Mouse (Mus musculus) right cerebral cortex, postnatal 10 days (tissue): ENCODE data around the gene H2-DMa.
"Not testable (repeated sequence)": the region's sequence is repeated elsewhere in the genome, so short reads cannot be mapped to it uniquely, and the experiment has no call there.

ENCODE experiments used
- DNase-seq, 2 experiments: peaks; one replicate each; pipeline ENCODE4 v3.0.0; 2021; ENCODE audit warnings: low spot score in 2 of 2

Gene H2-DMa

GRCm38 (mm10) chr17:34124649-34125048 is 5.3 kb downstream of the H2-DMa start:
- DNase-seq: no peak

DNA sequence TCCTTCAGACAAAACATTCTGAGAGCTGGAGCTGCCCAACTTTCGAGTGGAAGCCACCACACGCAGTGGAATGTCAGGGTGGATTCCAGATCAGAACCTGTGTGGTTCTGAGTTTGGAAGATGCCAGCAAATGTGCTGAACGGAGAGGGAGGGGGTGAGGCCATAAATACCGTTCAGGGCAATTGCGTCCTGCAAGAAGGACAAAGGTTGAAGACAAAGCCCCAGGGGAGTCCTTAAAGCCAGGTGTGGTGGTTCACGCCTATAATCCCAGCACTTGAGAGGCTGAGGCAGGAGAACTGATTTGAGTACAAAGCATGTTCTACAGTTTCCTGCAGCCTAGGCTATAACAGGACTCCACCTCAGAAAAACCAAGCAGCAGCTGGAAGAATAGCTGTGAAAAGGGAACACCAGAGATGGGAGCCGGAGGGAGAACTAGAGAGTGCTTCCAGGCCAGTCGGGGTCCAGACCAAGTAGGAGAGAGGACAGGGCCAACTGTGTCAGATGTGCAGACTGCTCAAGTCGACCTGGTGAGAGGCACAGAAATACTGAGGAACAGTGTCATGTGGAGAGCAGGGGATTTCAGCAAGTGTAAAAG is 7.6 kb downstream of the H2-DMa start:
- no peak for DNase-seq

GRCm38 (mm10) chr17:34127475-34127874 is 8.1 kb downstream of the H2-DMa start:
- peak; percentile 71 to 72 for DNase-seq

GRCm38 (mm10) chr17:34128264-34128937 is 9.1 kb downstream of the H2-DMa start:
- DNase-seq: peak; percentile 83 to 86

- DNase-seq: peak; percentile 31 to 38
Measured at GRCm38 (mm10) chr17:34128944-34129791, 9.8 kb downstream of the H2-DMa start.

DNA sequence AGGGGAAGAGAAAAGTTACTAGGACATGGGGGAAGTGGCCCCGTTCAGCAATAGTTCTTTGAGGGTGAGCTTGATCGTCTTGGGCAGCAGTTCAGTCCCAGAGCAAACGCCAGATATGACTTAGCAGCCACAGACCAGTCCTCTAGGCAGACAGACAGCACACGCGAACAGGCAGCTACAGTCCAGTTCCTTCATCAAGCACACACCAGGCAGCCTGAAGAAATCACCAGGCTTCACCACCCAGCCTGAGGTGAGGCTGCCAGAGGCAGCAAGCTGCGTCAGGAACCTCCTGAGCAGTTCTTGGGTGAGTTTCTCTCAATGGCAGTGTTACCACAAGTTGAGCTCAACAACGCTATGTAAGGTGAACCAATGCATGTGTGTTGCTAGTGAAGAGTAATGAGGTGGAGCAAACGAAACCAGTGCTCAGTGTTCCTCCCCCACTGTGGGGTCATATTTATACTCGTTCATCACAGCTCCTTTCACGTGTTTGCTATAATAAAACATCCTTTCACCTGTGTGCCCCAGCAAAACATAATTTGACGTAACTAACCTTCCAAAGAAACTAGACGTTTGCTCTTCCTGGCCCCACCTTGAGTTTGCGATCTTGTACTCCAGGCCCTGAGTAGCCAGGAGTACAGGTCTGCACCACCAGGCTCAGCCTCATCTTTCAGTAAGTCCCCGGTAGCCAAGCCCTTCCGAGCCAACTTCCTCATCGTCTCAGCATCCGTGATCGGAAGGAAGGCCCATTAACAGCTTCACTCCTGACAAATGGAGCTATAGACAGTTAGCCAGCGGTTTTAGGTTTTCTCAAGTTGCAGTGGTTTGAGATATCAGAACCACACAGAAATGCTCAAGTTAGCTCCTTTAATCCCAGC is 11.0 kb downstream of the H2-DMa start:
- DNase-seq: no peak

DNA sequence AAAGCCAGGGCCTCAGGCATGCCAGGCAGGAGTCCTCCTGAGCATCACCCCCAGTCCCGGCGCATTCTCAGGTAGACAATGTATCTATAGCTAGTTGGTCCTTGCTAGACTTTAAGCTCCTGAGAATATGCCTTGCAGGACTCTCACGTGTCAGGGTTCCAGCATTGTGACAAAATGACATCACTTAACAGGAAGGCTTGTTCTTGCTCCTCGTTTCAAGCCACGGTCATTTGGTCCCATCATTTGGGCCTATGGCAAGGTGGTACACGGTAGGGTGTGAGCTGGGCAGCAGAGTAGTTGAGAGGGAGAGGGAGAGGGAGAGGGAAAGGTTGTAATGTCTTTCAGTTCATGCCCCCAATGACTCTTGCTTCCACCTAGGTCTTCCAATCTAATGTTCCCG is 12.6 kb downstream of the H2-DMa start:
- peak in 1 of 2 experiments; percentile 26 for DNase-seq

DNA sequence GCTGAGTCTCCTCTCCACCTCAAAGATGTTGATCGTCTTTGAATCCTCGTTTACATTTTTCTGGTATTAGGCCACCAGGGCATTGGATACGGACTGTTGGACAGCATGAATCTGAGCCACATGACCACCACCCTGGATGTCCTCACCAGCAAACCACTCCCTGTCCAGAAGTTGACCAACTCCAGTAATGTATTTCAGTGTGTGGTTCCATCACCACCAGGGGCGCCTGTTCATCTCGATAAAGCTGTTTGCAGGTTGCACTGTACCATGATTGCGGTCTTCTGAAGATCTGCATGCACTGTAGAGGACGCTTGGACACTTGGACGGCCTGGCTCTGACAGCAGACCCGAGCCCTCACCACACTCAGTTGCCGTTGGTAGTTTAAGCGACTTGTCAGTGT is 13.9 kb downstream of the H2-DMa start:
- DNase-seq: peak in 1 of 2 experiments; percentile 43

DNA sequence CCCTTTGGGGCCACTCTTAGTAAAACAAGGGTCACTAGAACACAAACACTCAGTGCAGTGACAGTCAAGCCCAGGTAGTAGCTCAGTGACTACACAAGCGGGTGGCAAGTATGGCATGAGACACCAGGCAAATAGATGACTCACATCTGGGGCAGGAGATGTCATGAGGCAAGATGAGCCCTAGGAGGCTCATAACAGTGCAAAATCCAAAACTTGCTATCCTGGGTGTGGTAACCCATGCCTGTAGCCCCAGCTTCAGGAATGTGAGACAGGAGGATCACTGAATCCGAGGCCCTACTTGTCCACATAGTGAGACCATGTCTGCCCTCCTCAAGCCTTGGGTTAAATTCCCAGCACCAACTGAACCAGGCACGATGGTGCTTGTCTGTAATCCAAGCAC is 15.1 kb downstream of the H2-DMa start:
- DNase-seq: no peak

DNA sequence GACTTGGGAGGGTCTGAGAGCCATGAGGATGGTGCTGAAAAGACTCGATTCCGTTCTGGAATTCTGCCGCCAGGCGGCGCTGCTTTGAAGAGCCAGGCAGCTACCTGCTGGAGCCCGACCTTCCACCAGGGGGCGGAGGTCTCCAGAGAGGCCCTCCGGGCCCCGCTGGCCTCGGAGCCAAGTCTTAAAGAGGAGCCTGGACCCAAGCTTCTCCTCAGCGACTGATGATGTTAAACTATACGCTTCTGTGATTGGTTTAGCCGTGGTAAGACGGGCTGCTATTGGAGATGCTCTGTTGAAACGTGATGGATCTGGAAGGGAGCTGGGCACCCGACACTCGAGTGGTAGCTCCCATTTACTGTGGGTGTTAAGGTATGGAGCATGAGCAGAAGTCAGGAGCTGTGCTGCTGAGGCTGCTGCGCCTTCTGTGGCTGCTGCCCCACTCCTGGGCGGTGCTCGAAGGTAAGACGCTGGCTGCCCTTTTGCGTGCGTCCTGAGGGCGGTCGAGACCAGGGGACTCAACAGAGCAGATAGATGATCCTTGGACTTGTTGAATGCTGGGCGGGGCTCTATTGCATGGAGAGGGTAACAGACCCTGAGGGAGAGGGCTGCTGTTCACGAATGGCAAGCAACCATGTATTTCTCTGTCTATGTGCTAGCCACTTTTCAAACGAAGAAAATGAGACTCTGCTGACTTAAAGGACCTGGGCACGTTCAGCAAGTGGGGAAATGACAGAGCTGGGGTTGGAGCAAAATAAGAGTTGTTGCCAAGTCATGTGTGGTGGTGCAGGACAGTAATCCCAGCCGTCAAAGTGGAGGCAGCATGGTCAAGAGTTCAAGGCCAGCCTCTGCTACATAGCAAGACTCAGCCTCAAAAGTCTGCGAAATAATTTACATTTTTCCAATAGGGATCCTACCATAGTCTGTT is 16.2 kb downstream of the H2-DMa start:
- peak; percentile 97 to 98 for DNase-seq

DNA sequence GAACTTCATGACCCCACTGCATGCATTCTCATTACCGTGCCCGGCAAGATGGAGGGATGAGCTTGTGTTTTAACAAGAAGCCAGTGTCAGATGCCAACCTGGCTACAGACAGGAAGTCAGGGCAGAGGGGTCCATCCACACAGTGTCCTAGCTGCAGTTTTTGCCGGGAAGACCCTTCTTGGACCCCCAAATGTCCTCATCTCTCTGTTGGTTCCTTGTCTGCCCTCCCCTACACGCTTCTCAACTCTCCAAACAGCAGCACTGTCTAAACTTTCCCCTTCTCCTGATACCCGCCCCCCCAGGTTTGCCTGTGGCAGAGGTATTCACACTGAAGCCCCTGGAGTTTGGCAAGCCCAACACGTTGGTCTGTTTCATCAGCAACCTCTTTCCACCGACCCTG is 18.3 kb downstream of the H2-DMa start:
- DNase-seq: peak in 1 of 2 experiments; percentile 27

DNA sequence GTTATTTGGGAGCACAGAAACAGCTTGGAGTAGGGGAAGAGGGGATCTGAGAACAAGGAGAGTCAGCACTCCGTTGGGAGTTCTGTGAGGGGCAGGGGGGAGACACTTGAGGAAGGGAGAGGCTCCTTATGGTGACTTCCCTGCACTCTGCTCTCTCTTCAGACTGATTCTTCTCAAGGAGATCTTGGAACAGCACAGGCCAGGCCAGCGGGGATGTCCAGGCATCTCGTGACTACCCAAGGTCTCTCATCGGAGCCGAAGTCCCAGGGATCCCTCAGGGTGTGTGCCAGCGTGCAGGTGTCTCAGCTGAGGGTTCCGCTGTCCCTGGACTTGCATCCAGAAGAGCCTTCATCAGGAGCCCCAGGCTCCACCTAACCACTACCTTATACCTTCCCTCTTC is 19.3 kb downstream of the H2-DMa start:
- no peak for DNase-seq

GRCm38 (mm10) chr17:34139416-34139815 is 20.1 kb downstream of the H2-DMa start:
- DNase-seq: peak; percentile 47 to 48

- DNase-seq: no peak
Measured at GRCm38 (mm10) chr17:34140240-34140639, 20.9 kb downstream of the H2-DMa start.

DNA sequence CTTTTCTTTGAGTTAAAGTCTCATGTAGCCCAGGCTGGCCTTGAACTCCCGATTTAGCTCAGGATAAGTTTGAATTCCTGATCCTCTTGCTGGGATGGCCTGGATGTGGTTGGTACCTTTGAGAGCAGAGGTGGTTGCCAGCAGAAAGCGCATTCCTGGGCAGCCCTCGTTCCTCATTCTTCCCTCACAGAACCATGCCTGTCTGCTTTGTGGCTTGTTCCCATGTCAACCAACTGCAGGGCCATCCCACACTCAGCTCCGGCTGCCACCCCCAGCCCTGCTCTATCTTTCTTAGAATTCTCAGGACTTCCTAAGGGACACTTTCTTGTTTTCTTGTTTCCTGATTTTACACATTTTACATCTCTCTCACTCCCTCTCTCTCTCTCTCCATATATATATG is 22.1 kb downstream of the H2-DMa start:
- DNase-seq: peak in 1 of 2 experiments; percentile 59

DNA sequence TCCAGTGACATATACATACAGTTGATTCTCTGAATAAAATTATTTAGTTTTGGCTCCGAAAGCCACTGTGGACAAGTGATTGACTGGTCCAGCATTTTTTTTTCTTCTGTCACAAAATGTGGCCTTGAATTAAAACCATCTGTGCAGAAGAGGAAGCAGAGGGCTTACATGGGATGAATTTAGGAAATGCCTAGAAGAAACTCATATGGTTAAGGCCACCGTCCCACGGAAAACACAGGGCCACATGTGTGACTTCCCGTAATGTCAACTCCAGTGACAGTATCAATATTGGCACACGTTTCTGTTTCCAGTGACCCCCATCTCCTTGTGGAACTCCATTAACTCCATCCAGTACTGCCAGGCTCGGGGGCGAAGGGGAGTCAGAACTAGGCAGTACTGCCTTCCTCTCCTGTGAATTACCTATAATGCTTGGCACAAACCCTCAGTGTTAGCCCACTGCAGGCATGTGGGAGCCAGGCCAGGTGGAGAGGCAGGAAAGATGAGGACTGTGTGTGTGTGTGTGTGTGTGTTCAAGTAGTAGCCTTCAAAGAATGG is 23.2 kb downstream of the H2-DMa start:
- no peak for DNase-seq

GRCm38 (mm10) chr17:34143033-34143432 is 23.7 kb downstream of the H2-DMa start, which contains the start of gene H2-DMb2:
Gene H2-DMb2 (plus strand): TSS chr17:34143307.
- peak; percentile 53 to 57 for DNase-seq

DNA sequence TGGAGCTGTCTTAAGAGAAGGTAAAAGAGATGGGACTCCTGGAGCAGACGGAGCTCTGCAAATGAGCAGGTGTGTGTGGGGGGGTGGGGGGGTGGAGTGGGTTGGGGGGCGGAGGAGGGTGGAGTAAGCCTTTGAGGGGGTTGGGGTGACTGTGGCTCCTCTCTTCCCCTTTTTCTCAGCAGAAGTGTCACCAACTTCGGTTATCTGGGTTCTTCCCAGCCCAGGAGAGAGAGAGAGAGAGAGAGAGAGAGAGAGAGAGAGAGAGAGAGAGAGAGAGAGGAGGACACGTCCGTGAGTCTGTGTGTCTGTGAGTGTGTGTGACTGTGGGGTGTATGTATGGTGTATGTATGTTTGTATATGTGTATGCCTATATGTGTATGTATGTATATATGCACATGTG is 24.1 kb downstream of the H2-DMa start:
- no peak for DNase-seq

DNA sequence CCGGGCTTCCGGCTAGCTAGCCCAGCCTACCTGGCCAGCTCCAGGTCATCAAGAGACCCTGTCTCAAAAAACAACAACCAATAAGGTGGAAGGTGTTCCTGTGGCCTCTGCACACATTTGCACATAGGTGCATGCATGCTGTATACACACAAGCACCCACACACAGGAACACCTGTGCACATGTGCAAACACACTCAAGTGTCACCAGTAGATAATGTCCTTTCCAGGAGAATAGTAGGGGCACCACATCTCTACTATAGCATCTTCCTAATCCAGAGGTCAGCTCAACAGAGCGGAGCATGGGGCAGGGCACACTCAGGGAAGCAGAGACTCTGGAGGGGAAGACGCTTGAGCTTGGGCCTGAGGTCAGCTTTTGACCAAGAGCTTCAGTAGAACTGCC is 24.9 kb downstream of the H2-DMa start:
- DNase-seq: not testable (repeated sequence)

GRCm38 (mm10) chr17:34144960-34145371 is 25.6 kb downstream of the H2-DMa start:
- no peak for DNase-seq
